Mouse (Mus musculus): ENCODE measurements around the gene Cenpv. TPM values are rescaled to one million over a fixed set of nuclear protein-coding genes. Genes with fewer than 3 reads are reported as not detected.
A peak's percentile ranks its signal among the peaks of the same experiment; 100 is the strongest.

Gene Cenpv
- polyA plus RNA-seq, 1 experiment: 57.3 TPM

DNA sequence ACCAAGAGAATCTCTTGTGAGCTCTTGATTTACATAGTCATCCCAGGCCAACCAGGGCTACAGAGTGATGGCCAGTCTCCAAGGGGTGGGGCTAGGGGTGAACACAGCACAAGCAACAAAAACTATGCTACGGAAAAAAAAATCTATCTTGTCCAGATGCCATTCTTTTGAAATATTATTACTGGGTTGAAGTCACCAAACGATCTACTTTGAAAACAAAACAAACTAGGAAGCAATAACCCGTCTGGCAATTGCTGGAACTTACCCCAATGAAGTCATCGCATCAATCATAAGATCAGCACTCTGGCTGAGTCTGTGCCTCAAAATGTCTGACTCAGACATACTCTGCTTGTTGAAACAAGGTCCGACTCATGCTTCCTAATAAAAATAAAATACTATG, 10.7 kb upstream of the Cenpv start:
- Histone ChIP-seq H3K4me3 (ENCODE audit: insufficient read depth, low read length) (peak overlapping the region; percentile 69), H3K27ac (ENCODE audit: insufficient read depth, low read length) (peak overlapping the region; percentile 28; the same call in 1 of the 2 replicates), H3K4me1 (ENCODE audit: control insufficient read depth, insufficient read depth, low read length) (peaks cover 5% of the 10 kb centered on the region; the same call in 1 of the 2 replicates)
- TF ChIP-seq CTCF (IDR thresholded peaks at IDR 0.05; ENCODE audit: extremely low read depth, insufficient read depth, low read length) (no peak), POLR2A (IDR thresholded peaks at IDR 0.05; ENCODE audit: extremely low read depth, insufficient read depth, low read length) (no peak; the same call in 1 of the 2 replicates)

GRCm38 (mm10) chr11:62543991-62544390, 4.9 kb upstream of the Cenpv start:
- Histone ChIP-seq H3K4me1 (ENCODE audit: control insufficient read depth, insufficient read depth, low read length) (no peaks in the 10 kb centered on the region), H3K27ac (ENCODE audit: insufficient read depth, low read length) (no peak overlapping the region), H3K4me3 (ENCODE audit: insufficient read depth, low read length) (no peak overlapping the region)
- TF ChIP-seq POLR2A (IDR thresholded peaks at IDR 0.05; ENCODE audit: extremely low read depth, insufficient read depth, low read length): no peak
- TF ChIP-seq CTCF (IDR thresholded peaks at IDR 0.05; ENCODE audit: extremely low read depth, insufficient read depth, low read length): no peak

DNA sequence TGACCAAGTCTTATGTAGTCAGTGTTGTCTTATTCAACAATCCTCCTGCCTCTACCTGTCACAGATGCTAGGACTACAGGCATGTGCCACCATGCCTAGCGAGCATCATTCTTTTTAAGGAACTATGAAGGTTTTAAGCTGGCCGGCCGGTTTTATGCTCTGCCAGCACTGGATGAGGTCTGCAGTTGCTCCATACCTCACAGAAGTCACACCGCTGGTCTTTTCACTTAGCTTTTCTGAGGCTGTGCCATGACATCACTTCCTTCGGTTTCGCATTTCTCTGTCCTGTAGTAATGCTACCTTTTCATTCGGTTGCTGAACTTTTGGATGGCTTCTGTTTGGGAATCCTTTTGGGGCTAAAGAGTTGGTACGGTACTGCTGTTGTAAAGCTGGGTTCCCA, 2.5 kb upstream of the Cenpv start:
- no peak for TF ChIP-seq CTCF (IDR thresholded peaks at IDR 0.05; ENCODE audit: extremely low read depth, insufficient read depth, low read length)
- no peak for TF ChIP-seq POLR2A (IDR thresholded peaks at IDR 0.05; ENCODE audit: extremely low read depth, insufficient read depth, low read length)
- Histone ChIP-seq H3K27ac (ENCODE audit: insufficient read depth, low read length) (no peak overlapping the region), H3K4me1 (ENCODE audit: control insufficient read depth, insufficient read depth, low read length) (no peaks in the 10 kb centered on the region), H3K4me3 (ENCODE audit: insufficient read depth, low read length) (no peak overlapping the region)

DNA sequence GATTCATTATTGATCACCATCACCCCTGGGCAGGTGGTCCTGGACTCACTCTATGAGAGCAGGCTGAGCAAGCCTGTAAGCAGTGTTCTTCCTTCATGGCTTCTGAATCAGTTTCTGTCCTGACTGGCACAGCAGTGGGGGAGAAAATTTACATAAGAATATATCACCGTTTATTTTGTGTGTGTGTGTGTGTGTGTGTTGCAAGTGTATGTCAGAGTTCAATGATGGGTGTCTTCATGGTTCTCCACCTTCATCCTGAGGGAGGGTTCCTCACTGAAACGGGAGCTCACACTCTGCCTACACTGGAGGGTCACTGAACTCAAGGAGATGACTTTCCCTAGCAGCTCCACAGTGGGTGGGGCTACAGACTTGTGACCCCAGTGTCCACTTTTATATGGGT, 1.9 kb upstream of the Cenpv start:
- TF ChIP-seq POLR2A (IDR thresholded peaks at IDR 0.05; ENCODE audit: extremely low read depth, insufficient read depth, low read length) (no peak), CTCF (IDR thresholded peaks at IDR 0.05; ENCODE audit: extremely low read depth, insufficient read depth, low read length) (no peak)
- no peak overlapping the region for H3K27ac ChIP-seq (ENCODE audit: insufficient read depth, low read length)
- no peak overlapping the region for H3K4me3 ChIP-seq (ENCODE audit: insufficient read depth, low read length)
- H3K4me1 ChIP-seq (ENCODE audit: control insufficient read depth, insufficient read depth, low read length): no peaks in the 10 kb centered on the region

GRCm38 (mm10) chr11:62540167-62540566, 1.1 kb upstream of the Cenpv start:
- no peak for TF ChIP-seq CTCF (IDR thresholded peaks at IDR 0.05; ENCODE audit: extremely low read depth, insufficient read depth, low read length)
- TF ChIP-seq POLR2A (IDR thresholded peaks at IDR 0.05; ENCODE audit: extremely low read depth, insufficient read depth, low read length): no peak
- Histone ChIP-seq H3K4me1 (ENCODE audit: control insufficient read depth, insufficient read depth, low read length) (no peaks in the 10 kb centered on the region), H3K4me3 (ENCODE audit: insufficient read depth, low read length) (no peak overlapping the region), H3K27ac (ENCODE audit: insufficient read depth, low read length) (no peak overlapping the region)

DNA sequence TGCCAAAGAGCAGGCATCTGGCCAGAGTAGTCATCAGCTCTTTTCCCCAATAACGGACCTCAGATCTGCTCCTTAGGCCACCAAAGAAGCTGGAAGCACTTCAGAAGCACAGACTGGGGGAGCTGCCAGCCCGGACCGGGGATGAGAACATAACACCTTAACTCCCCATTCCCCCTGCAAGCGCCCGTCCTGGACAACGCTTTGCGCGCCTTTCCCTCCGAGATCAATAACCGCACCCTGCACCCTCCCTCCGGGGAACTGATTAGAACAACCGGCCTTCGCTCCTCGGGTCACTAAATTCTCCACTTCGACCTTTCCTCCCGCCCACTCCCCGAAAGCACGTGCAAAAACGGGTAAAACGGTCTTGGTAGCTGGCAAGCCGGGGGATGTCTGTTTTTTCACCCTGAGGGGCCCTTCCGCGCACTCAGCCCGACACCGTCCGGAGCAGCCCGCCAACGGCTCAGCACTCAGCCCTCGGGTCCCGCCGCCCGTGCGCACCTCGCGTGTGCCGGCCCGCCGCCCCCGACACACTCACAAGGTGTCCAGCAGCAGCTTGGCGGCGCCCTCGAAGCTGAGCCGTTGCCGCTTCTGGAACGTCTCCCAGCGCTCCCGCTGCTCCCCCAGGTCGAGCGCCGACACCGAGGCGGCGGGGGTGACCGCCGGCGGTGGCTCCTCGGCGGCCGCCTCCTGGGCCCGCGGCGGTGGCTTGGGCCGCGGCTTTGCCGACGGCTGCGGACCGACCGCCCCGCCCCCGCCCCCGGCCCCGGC, 556 bp downstream of the Cenpv start:
- peak overlapping the region; percentile 53 for H3K4me3 ChIP-seq (ENCODE audit: insufficient read depth, low read length)
- no peak for TF ChIP-seq CTCF (IDR thresholded peaks at IDR 0.05; ENCODE audit: extremely low read depth, insufficient read depth, low read length)
- no peak for TF ChIP-seq POLR2A (IDR thresholded peaks at IDR 0.05; ENCODE audit: extremely low read depth, insufficient read depth, low read length)
- peak overlapping the region; percentile 65; the same call in 1 of the 2 replicates for H3K27ac ChIP-seq (ENCODE audit: insufficient read depth, low read length)
- no peaks in the 10 kb centered on the region for H3K4me1 ChIP-seq (ENCODE audit: control insufficient read depth, insufficient read depth, low read length)

GRCm38 (mm10) chr11:62537590-62537989, 1.5 kb downstream of the Cenpv start:
- H3K4me1 ChIP-seq (ENCODE audit: control insufficient read depth, insufficient read depth, low read length): no peaks in the 10 kb centered on the region
- H3K27ac ChIP-seq (ENCODE audit: insufficient read depth, low read length): no peak overlapping the region
- no peak for TF ChIP-seq CTCF (IDR thresholded peaks at IDR 0.05; ENCODE audit: extremely low read depth, insufficient read depth, low read length)
- no peak for TF ChIP-seq POLR2A (IDR thresholded peaks at IDR 0.05; ENCODE audit: extremely low read depth, insufficient read depth, low read length)
- no peak overlapping the region; the same call in 1 of the 2 replicates for H3K4me3 ChIP-seq (ENCODE audit: insufficient read depth, low read length)

DNA sequence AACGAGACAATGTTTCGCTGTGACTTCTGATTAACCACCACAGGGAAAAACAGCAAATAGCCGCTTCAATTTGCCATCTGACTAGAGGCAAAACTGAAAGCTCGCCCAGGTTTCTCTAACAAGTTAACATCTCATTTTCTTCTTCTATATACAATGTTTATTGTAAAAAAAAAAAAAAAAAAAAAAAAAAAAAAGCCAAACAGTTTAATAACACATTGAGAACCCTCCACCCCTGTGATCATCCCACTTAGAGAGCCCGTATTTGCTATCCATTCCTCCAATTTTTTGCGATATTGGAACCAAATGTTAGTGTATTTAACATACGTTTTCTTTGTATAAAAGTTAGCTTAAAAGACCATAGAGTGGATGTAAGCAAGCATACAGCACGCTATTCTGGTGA, 2.0 kb downstream of the Cenpv start:
- no peak overlapping the region for H3K27ac ChIP-seq (ENCODE audit: insufficient read depth, low read length)
- H3K4me3 ChIP-seq (ENCODE audit: insufficient read depth, low read length): no peak overlapping the region
- no peak for TF ChIP-seq CTCF (IDR thresholded peaks at IDR 0.05; ENCODE audit: extremely low read depth, insufficient read depth, low read length)
- TF ChIP-seq POLR2A (IDR thresholded peaks at IDR 0.05; ENCODE audit: extremely low read depth, insufficient read depth, low read length): no peak
- H3K4me1 ChIP-seq (ENCODE audit: control insufficient read depth, insufficient read depth, low read length): no peaks in the 10 kb centered on the region

GRCm38 (mm10) chr11:62522283-62522682, 16.8 kb downstream of the Cenpv start:
- Histone ChIP-seq H3K4me3 (ENCODE audit: insufficient read depth, low read length) (no peak overlapping the region), H3K27ac (ENCODE audit: insufficient read depth, low read length) (no peak overlapping the region), H3K4me1 (ENCODE audit: control insufficient read depth, insufficient read depth, low read length) (no peaks in the 10 kb centered on the region)
- TF ChIP-seq POLR2A (IDR thresholded peaks at IDR 0.05; ENCODE audit: extremely low read depth, insufficient read depth, low read length): no peak
- no peak for TF ChIP-seq CTCF (IDR thresholded peaks at IDR 0.05; ENCODE audit: extremely low read depth, insufficient read depth, low read length)

GRCm38 (mm10) chr11:62518991-62519390, 20.1 kb downstream of the Cenpv start:
- no peak for TF ChIP-seq CTCF (IDR thresholded peaks at IDR 0.05; ENCODE audit: extremely low read depth, insufficient read depth, low read length)
- no peak for TF ChIP-seq POLR2A (IDR thresholded peaks at IDR 0.05; ENCODE audit: extremely low read depth, insufficient read depth, low read length)
- H3K4me1 ChIP-seq (ENCODE audit: control insufficient read depth, insufficient read depth, low read length): no peaks in the 10 kb centered on the region
- H3K27ac ChIP-seq (ENCODE audit: insufficient read depth, low read length): no peak overlapping the region
- H3K4me3 ChIP-seq (ENCODE audit: insufficient read depth, low read length): no peak overlapping the region
